Mouse (Mus musculus) bone marrow, adult 2 months (tissue): Measurements from ENCODE around the gene S100a3.
A peak's percentile ranks its signal among the peaks of the same experiment; 100 is the strongest.

Source experiments
- CTCF ChIP-seq: fragments of 200-500 bp; IDR thresholded peaks from 2 replicates; pipeline ENCODE4 v1.5.1; 2011; ENCODE audit warnings: low read length, control low read depth; ENCODE audit not compliant: control insufficient read depth, insufficient read depth
- POLR2A ChIP-seq: fragments of 200-500 bp; IDR thresholded peaks from 2 replicates; pipeline ENCODE4 v1.6.1; 2011; ENCODE audit warnings: low read depth, mild to moderate bottlenecking, control low read depth, low read length, borderline replicate concordance; ENCODE audit not compliant: control insufficient read depth

DNA sequence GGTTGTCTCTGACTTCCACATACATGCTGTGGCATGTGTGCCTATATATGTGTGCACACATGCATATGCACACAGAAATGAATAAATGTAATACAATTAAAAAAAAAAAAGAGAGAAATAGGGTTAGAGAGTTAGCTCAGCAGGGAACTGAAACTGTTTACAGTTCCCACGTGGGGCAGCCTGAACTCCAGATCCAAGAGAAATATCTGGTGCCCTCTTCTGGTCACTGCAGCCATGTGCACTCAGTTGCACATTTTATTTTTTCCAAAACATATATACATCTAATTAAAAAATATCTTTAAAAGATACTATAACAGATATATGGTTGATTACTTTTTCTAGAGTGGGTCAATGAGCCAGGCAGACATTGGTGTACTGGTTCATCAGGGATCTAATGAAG is 57.2 kb downstream of the S100a3 start:
- TF ChIP-seq POLR2A (no peak), CTCF (peak; percentile 35; the same call in 1 of the 2 replicates)
